Mouse (Mus musculus): ENCODE measurements around the gene Dync1h1. TPM values are rescaled to one million over a fixed set of nuclear protein-coding genes. Genes with fewer than 3 reads are reported as not detected.

Gene Dync1h1
- total and polyA plus RNA-seq, 3 experiments = 24.9 to 114 (median 80.1) TPM

- Histone ChIP-seq H3K4me3 (replicated peaks in 1 of 3; ENCODE audit: low read depth in 2 of 3, low read length in 2 of 3, poor library complexity in 1 of 3) (no peak overlapping the region), H3K9ac (ENCODE audit: insufficient read depth, low read depth) (no peak overlapping the region), H3K79me2 (replicated peaks; ENCODE audit: control insufficient read depth, extremely low read depth, insufficient read depth, poor library complexity, severe bottlenecking) (no peaks in the 10 kb centered on the region), H3K36me3 (replicated peaks in 1 of 2; ENCODE audit: control insufficient read depth in 1 of 2, insufficient read depth in 1 of 2, low read length in 1 of 2) (peaks cover 93 to 97% of the 10 kb centered on the region in 2 experiments), H3K9me3 (replicated peaks; ENCODE audit: low read length) (no peaks in the 10 kb centered on the region), H3K27me3 (replicated peaks) (no peaks in the 10 kb centered on the region), H3K4me2 (ENCODE audit: insufficient read depth, low read depth, poor library complexity, severe bottlenecking) (no peak overlapping the region), H3K27ac (ENCODE audit: insufficient read depth, low read depth) (no peak overlapping the region), H3K4me1 (ENCODE audit: control insufficient read depth in 1 of 2, insufficient read depth in 2 of 2) (peaks cover under 1 to 2% of the 10 kb centered on the region in 2 experiments; a peak in 2 of 4 replicates)
- TF ChIP-seq EP300 (IDR thresholded peaks at IDR 0.05; ENCODE audit: low read length) (no peak), CHD2 (IDR thresholded peaks at IDR 0.05; ENCODE audit: low read length) (no peak), GABPA (IDR thresholded peaks at IDR 0.05; ENCODE audit: insufficient replicate concordance, low read depth, low read length) (no peak), PAX5 (IDR thresholded peaks at IDR 0.05; ENCODE audit: low read length) (no peak), MEF2A (IDR thresholded peaks at IDR 0.05; ENCODE audit: borderline replicate concordance, low read depth, low read length) (no peak), POLR2A (IDR thresholded peaks at IDR 0.05; ENCODE audit: low read depth, low read length) (no peak), ZNF384 (IDR thresholded peaks at IDR 0.05; ENCODE audit: low read depth, low read length) (no peak), E2F4 (IDR thresholded peaks at IDR 0.05; ENCODE audit: insufficient replicate concordance, low read depth, low read length) (no peak), SMC3 (IDR thresholded peaks at IDR 0.05; ENCODE audit: low read depth, low read length) (no peak), ZKSCAN1 (IDR thresholded peaks at IDR 0.05; ENCODE audit: borderline replicate concordance, low read depth, low read length) (no peak), USF1 (IDR thresholded peaks at IDR 0.05; ENCODE audit: low read depth, low read length) (no peak), TBP (conservative IDR thresholded peaks at IDR 0.05; ENCODE audit: low read depth, low read length) (no peak), MXI1 (IDR thresholded peaks at IDR 0.05; ENCODE audit: low read depth, low read length) (no peak), MAFK (IDR thresholded peaks at IDR 0.05; ENCODE audit: insufficient replicate concordance, low read length) (no peak)
- dilution Hi-C loops (cut with MboI; ENCODE audit: extremely low pct_ligation_motif_present, extremely low pct_unique_long_range_greater_than_20kb, low sequenced_read_pairs) (no loop called here), in situ Hi-C loops (cut with MboI; ENCODE audit: low pct_ligation_motif_present, low pct_unique_long_range_greater_than_20kb, low sequenced_read_pairs) (no loop called here)
- no peak for DNase-seq (ENCODE audit: extremely low read depth)
Measured at GRCm38 (mm10) chr12:110661746-110662145, 60.5 kb downstream of the Dync1h1 start.

DNA sequence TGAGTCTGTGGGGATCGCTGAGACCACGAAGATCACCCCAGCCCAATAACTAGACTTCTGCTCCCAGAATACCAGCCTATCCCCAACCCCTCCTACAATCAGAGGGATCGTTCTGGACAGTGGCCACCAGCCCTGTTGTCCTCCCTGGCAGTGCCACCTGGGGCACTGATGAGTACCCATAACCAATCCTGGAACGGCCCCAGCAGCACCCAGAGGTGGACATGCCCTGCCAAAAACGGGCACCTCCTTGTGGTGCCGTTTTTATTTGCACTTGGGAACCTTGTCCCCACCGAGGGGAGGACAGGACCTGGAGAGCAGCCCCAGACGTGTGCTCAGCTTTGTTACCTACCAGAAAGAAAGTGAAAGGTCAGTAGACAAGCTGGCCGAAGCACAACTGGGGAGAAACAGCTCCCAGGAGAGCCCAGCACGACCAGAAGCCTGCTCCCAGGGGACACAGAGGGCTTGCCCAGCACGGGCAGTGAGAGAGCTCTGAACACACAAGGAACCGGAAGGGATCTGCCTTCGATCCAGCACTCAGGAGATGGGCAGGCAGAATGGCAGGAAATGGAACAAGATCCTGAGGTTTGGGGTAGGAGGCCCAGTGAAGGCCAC lies 66.3 kb downstream of the Dync1h1 start:
- DNase-seq (ENCODE audit: extremely low read depth) = no peak
- Histone ChIP-seq H3K79me2 (replicated peaks; ENCODE audit: control insufficient read depth, extremely low read depth, insufficient read depth, poor library complexity, severe bottlenecking) (no peaks in the 10 kb centered on the region), H3K27me3 (replicated peaks) (no peaks in the 10 kb centered on the region), H3K9ac (ENCODE audit: insufficient read depth, low read depth) (no peak overlapping the region), H3K4me3 (replicated peaks in 1 of 3; ENCODE audit: low read depth in 2 of 3, low read length in 2 of 3, poor library complexity in 1 of 3) (no peak overlapping the region), H3K4me1 (ENCODE audit: control insufficient read depth in 1 of 2, insufficient read depth in 2 of 2) (peaks cover 7 to 9% of the 10 kb centered on the region in 2 experiments; a peak in 3 of 4 replicates), H3K27ac (ENCODE audit: insufficient read depth, low read depth) (no peak overlapping the region), H3K9me3 (replicated peaks; ENCODE audit: low read length) (no peaks in the 10 kb centered on the region), H3K4me2 (ENCODE audit: insufficient read depth, low read depth, poor library complexity, severe bottlenecking) (no peak overlapping the region), H3K36me3 (replicated peaks in 1 of 2; ENCODE audit: control insufficient read depth in 1 of 2, insufficient read depth in 1 of 2, low read length in 1 of 2) (peaks cover 59 to 86% of the 10 kb centered on the region in 2 experiments)
- TF ChIP-seq CTCF (conservative IDR thresholded peaks at IDR 0.05 in 1 of 2, IDR thresholded peaks at IDR 0.05 in 1 of 2; ENCODE audit: low read depth in 2 of 2, low read length in 2 of 2) = peak in 1 of 2 experiments; percentile 15; a peak in 2 of 4 replicates
- TF ChIP-seq TCF12 (IDR thresholded peaks at IDR 0.05; ENCODE audit: low read depth, low read length) = no peak
- no peak for TF ChIP-seq MXI1 (IDR thresholded peaks at IDR 0.05; ENCODE audit: low read depth, low read length)
- 0 out of 2 replicates have a peak, but pooled peaks have one; percentile 31 for TF ChIP-seq BHLHE40 (IDR thresholded peaks at IDR 0.05; ENCODE audit: low read depth, low read length)
- dilution Hi-C loops (cut with MboI; ENCODE audit: extremely low pct_ligation_motif_present, extremely low pct_unique_long_range_greater_than_20kb, low sequenced_read_pairs) (no loop called here), in situ Hi-C loops (cut with MboI; ENCODE audit: low pct_ligation_motif_present, low pct_unique_long_range_greater_than_20kb, low sequenced_read_pairs) (loop anchor here (5.0 kb wide), 1 partner anchor 50 kb away; no protein-coding TSS in a partner anchor)

Data from CH12.LX (cell line).